In the genomic region with DNA sequence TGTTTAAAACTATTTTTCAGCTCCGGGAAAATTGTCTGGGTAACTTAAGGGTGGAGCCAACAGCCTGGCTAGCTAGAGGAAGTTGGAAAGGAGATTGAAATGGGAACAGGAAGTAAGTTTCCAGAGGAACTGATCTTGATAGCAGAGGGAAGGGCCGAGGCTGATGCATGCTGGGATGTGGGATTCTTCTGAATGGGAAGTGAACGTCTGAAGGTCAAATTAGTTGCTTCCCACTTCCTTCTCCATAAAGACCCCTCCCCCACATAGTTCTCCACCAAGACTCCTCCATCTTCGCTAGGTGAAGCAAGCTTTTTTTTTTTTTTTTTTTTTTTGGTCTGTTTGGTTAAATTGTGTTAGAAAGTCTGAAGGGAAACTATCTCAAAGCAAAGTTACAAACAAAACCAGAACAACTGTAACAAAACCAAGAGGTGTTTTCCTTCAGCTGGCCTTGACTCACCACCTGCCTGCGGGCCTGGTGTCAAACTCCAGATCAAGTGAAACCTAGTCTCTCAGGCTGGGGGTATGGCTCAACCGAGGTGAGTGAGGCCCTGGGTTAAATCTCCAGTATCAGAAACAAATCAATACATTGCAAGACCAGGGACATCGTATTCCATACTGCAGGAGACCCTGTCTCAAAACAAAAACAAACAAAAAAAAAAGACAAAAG, we compare ENCODE assay signal across 11 mouse cellular contexts. TPM values are rescaled to one million over a fixed set of nuclear protein-coding genes. Genes with fewer than 3 reads are reported as not detected.
DNase-seq lines count a peak whose midpoint lies in the region; ATAC-seq and TF ChIP-seq lines count a peak whose summit lies in the region.
"Had no signal": no experiment of that assay in that cellular context is flagged by ENCODE, and none has a peak within 500 bp of the region (broad histone marks: within the 10 kb centered on the region; RNA-seq: fewer than 3 reads in every experiment).

No protein-coding gene starts in this region.

- peak overlapping the region; percentile 6; the same call in 1 of the 2 replicates for H3K4me3 ChIP-seq in gastrocnemius, adult 2 months
- H3K4me3 ChIP-seq in G1E (ENCODE audit: low read depth, low read length): no peak overlapping the region
- H3K4me3 ChIP-seq in intestine, embryonic 15.5 days (replicated peaks): no peak overlapping the region
- H3K4me3 ChIP-seq: forebrain, embryonic 15.5 days; midbrain, embryonic 12.5 days had no signal

- no peak for TF ChIP-seq CTCF in gastrocnemius, adult 2 months (IDR thresholded peaks at IDR 0.05)
- no peak for TF ChIP-seq CTCF in G1E (IDR thresholded peaks at IDR 0.05; ENCODE audit: low read depth, low read length)

- no peaks in the 10 kb centered on the region for H3K36me3 ChIP-seq in G1E (replicated peaks)
- H3K36me3 ChIP-seq in intestine, embryonic 15.5 days: no peaks in the 10 kb centered on the region
- H3K36me3 ChIP-seq: forebrain, embryonic 15.5 days; midbrain, embryonic 12.5 days had no signal

- 54% methylated on average over 7 of the region's 7 CpGs for WGBS in intestine, embryonic 15.5 days

- peaks cover 33% of the 10 kb centered on the region for H3K4me1 ChIP-seq in G1E (ENCODE audit: insufficient read depth, low read depth, low read length)
- H3K4me1 ChIP-seq in intestine, embryonic 15.5 days (replicated peaks): no peaks in the 10 kb centered on the region
- H3K4me1 ChIP-seq: forebrain, embryonic 15.5 days; midbrain, embryonic 12.5 days had no signal

- H3K27me3 ChIP-seq in G1E (ENCODE audit: insufficient read depth, low read length): peaks cover 8% of the 10 kb centered on the region
- no peaks in the 10 kb centered on the region for H3K27me3 ChIP-seq in intestine, embryonic 15.5 days (replicated peaks)
- H3K27me3 ChIP-seq: forebrain, embryonic 15.5 days; midbrain, embryonic 12.5 days had no signal

- peak; percentile 28 for ATAC-seq in G1E (ENCODE audit: extremely low read depth, insufficient number of reproducible peaks, low FRiP score, poor library complexity, severe bottlenecking)
- ATAC-seq in intestine, embryonic 15.5 days: peak; percentile 70
- ATAC-seq: forebrain, embryonic 15.5 days had no signal

- peak overlapping the region; percentile 69 for H3K27ac ChIP-seq in gastrocnemius, adult 2 months
- H3K27ac ChIP-seq in intestine, embryonic 15.5 days: no peak overlapping the region
- H3K27ac ChIP-seq: forebrain, embryonic 15.5 days; midbrain, embryonic 12.5 days had no signal

- no peaks in the 10 kb centered on the region for H3K9me3 ChIP-seq in G1E (replicated peaks)
- H3K9me3 ChIP-seq in intestine, embryonic 15.5 days: no peaks in the 10 kb centered on the region
- H3K9me3 ChIP-seq: forebrain, embryonic 15.5 days; midbrain, embryonic 12.5 days had no signal

- intact Hi-C loops in gastrocnemius, adult 2 months (cut with DNase I): no loop called here
- intact Hi-C loops in left cerebral cortex, postnatal 10 days (cut with DNase I): no loop called here

- no peak for DNase-seq in gastrocnemius, adult 2 months
- no peak for DNase-seq in gastrocnemius, postnatal 4 days (ENCODE audit: low spot score in 2 of 2)
- no peak for DNase-seq in G1E (ENCODE audit: low spot score)
- peak; percentile 33 for DNase-seq in lung, postnatal 14 days
- DNase-seq in thymus, adult 18-20 months: no peak
- DNase-seq in left cerebral cortex, postnatal 10 days (ENCODE audit: extremely low spot score in 1 of 2, low spot score in 2 of 2): no peak
- no peak for DNase-seq in cerebellum, adult 9-11 months
- DNase-seq: cerebellum, adult 8-10 months had no signal

- H3K9ac ChIP-seq in intestine, embryonic 15.5 days: no peak overlapping the region
- H3K9ac ChIP-seq: forebrain, embryonic 15.5 days; midbrain, embryonic 12.5 days had no signal

- no peak overlapping the region for H3K4me2 ChIP-seq in intestine, embryonic 15.5 days (replicated peaks)
- H3K4me2 ChIP-seq: forebrain, embryonic 15.5 days; midbrain, embryonic 12.5 days had no signal

RNA-seq across cellular contexts. Expression of a gene that starts 10.6 kb away (rescaled TPM):
- 10 to 100 TPM; 21.5 to 37.5 TPM for total RNA-seq in gastrocnemius, adult 2 months (2021)
- total RNA-seq in gastrocnemius, postnatal 4 days (2021): 10 to 100 TPM; 17.5 to 18.1 TPM
- total RNA-seq in G1E (2014; fragmentation: Nextera tagmentation) (25.1 and 38.6 TPM in 2 replicates), G1E (2017) (10.7 and 13.1 TPM in 2 replicates)
- polyA plus RNA-seq in G1E (2012): 53.7 and 54.3 TPM in 2 replicates
- polyA plus RNA-seq in intestine, embryonic 15.5 days (2015; fragmentation: Nextera tagmentation; extraction: Ambion mirVana): 13.5 and 13.6 TPM in 2 replicates
- total RNA-seq in left cerebral cortex, postnatal 10 days (2021): 10 to 100 TPM; 15.8 to 16.7 TPM
